Mouse (Mus musculus): Measurements from ENCODE around the gene Ip6k2.

Ip6k2 gene

DNA sequence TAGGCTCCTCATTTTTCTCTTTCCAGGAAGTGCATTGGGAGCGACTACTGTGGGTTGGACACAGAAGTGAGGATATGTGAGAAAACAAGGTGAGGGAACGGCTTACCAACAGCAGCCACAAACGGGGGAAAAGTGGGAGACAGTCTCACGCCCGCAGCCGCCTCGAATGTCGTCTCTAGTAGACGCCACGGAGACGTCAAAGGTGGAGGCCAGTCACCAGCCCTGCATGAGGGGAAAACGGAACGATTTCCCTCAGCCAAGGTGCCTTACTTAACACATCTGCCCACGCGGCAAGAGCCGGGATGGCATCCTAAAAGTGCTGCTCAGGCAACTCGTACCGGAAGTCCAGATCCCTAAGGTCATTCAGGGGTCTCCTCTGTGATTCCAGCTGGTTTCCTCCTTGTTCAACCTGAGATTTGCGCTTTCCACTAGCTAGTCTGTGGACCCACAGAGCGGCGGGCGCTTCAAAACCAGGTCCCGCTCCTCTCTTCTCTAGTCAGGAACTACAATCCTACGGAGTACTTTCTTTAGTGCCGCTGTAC lies 40.6 kb downstream of the Ip6k2 start:
- DNase-seq: no peak

DNA sequence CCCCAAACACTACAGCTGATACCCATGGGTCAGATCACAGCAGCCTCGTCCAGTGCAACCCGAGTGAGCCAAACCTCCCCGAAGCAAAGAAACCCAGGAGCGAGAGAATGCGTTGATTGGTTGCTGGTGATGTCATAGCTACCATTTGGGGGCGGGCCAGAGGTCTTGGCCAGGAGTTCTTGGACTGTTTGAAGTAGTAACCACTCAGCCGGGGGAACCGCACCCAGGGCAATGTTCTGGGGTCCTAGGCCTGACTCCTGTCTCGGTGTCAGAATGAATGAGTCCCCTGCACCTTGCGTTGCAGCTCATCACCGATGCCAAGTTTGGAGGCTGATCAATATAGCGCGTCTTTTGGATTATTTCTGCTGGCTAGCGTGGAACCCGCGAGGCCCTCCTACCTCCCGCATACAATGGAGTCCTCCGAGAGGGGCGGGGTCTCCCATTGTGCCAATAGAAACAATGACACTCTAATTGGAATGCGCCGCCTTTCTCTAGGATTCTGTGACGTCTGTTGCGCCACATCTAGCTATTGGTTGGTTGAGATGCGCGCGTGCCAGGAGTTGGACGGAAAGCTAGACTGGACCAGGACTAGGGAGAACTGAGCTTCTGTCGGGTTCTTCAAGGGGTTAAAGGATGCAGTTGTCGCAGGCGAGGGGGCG lies 41.3 kb downstream of the Ip6k2 start:
- DNase-seq: no peak

DNA sequence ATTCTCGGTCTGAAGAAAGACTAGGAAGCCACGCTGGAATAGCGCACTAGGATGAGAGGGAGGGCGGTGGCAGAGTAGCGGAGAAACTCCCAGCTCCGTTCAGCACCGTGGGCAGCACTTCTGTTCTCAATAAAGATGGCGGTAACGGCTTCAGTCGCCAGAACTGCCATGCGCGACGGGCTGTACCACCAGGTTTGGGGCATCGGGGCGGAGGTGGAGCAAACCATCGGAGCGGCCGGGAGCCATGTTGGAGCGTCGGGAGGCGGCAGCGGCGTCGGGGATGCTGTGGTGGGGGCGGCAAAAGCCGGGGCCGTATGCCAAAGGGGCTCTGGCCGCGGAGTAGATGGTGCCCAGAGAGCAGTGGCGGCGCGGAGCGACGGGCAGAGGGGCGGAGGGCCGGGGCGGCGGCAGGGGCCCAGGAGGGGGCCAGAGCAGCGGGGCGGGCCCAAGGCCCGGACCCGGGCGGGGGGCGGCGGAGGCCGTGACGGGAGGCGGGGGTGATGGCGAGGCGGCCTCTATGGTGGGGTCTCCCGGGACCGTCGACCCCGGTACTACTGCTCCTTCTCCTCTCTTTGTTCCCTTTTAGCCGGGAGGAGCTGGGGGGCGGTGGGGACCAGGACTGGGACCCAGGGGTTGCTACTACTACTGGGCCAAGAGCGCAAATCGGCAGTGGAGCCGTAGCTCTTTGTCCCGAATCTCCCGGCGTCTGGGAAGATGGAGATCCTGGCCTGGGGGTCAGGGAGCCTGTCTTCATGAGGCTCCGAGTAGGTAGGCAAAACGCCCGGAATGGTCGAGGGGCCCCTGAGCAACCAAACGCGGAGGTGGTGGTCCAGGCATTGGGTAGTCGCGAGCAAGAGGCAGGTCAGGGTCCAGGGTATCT lies 42.5 kb downstream of the Ip6k2 start, which contains the start of gene Celsr3:
Gene Celsr3 (plus strand): TSS at position 501 of the 880 bp plus-strand sequence.
- no peak for DNase-seq

DNA sequence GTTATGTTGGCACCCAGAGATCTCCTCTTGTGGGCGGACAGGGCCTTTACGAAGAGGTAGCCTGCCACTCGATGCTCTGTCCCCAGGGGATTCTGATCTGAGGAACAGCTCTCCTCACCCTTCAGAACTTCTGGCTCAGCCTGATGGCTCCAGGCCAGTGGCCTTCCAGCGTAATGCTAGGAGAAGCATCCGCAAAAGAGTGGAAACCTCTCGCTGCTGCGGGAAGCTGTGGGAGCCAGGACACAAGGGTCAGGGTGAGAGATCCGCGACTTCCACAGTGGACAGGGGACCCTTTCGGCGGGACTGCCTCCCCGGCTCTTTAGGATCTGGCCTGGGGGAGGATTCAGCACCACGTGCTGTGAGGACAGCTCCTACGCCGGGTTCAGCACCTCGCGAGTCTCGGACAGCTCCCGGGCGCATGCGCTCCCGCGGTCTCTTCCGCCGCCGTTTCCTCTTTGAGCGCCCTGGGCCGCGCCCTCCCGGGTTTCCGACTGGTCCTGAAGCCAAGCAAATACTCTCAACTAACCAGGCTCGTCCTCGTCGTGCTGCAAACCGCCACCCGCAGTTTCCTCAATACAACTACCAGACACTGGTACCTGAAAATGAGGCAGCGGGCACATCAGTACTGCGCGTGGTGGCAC lies 43.2 kb downstream of the Ip6k2 start:
- DNase-seq: peak; percentile 39

DNA sequence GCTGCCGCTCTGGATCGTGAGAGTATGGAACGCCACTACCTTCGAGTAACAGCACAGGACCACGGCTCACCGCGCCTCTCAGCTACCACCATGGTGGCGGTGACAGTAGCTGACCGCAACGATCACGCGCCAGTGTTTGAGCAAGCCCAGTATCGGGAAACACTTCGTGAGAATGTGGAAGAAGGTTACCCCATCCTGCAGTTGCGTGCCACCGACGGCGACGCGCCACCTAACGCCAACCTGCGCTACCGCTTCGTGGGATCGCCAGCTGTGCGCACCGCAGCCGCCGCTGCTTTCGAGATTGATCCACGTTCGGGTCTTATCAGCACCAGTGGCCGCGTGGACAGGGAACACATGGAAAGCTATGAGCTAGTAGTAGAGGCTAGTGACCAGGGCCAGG lies 43.9 kb downstream of the Ip6k2 start:
- DNase-seq: no peak

DNA sequence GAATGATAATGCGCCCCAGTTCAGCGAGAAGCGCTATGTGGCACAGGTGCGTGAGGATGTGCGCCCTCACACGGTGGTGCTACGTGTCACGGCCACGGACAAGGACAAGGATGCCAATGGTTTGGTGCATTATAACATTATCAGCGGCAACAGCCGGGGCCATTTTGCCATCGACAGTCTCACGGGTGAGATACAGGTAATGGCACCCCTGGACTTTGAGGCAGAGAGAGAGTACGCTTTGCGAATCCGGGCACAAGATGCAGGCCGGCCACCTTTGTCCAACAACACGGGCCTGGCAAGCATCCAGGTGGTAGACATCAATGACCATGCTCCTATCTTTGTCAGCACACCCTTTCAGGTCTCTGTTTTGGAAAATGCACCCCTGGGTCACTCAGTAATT lies 44.3 kb downstream of the Ip6k2 start:
- no peak for DNase-seq

DNA sequence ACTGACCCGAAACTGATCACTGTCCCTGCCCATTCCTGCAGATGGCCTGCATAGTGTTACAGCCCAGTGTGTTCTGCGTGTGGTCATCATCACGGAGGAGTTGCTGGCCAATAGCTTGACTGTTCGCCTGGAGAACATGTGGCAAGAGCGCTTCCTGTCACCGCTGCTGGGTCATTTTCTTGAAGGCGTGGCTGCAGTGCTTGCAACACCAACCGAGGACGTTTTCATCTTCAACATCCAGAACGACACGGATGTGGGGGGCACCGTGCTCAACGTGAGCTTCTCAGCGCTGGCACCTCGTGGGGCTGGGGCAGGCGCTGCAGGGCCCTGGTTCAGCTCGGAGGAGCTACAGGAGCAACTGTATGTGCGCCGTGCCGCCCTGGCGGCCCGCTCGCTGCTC lies 48.0 kb downstream of the Ip6k2 start:
- no peak for DNase-seq

DNA sequence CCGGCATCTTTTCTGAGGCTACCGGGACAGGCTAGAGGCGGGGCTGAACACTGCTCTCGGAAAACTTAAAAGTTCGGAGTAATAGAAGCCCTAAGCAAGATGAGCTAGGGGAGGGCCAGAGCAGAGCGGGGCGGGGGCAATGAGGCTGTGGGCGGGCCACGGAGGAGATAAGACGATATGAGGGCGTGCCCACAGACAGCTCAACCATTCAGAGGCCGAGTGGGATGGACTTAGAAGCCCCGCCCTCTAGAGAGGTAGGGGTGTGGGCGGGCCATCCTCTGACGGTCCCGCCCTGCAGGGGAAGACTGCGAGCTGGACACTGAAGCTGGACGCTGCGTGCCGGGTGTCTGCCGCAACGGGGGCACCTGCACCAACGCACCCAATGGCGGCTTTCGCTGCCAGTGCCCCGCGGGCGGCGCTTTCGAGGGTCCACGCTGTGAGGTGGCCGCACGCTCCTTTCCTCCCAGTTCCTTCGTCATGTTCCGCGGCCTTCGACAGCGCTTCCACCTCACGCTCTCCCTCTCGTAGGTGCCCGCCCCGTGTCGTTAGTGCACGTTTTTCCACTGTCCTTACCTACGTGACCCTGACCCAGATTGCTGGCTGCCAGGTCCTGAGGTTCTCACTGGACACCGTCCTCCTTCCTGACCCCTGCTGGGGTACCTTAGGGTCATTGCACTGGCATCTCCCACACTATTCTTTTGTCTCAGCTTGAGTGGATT lies 49.0 kb downstream of the Ip6k2 start:
- peak; percentile 94 for DNase-seq

DNA sequence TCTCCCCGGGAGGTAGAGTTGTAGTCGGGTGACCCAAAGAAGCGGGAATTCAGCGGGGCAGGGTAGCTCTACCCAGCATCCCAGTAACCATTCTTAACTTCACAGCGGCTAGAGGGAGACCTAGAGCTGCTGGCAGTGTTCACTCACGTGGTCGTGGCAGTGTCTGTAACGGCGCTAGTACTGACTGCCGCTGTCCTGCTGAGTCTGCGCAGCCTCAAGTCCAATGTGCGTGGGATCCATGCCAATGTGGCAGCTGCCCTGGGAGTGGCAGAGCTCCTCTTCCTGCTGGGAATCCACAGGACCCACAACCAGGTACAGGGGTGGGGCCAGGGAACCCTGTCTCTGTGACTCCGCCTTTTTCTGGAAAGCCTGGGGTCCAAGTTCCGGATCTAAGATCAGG lies 59.4 kb downstream of the Ip6k2 start:
- peak; percentile 87 for DNase-seq

DNA sequence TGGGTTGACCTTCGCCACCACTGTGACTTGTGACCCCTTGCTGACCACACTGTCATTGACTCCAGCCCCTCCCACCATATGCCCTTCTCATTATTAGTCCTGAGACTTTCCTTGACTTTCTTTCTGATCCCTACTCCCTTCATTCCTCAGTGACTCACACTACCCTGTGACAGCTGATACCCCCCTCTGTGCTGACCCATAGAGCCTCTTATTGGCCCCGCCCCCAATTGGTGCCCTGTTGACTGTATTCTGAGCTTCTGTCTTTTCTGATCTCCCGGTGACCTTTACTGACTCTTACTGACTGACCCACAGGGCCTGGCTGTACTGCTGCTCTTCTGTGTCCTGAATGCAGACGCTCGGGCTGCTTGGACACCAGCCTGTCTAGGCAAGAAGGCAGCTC lies 61.8 kb downstream of the Ip6k2 start:
- DNase-seq: no peak

DNA sequence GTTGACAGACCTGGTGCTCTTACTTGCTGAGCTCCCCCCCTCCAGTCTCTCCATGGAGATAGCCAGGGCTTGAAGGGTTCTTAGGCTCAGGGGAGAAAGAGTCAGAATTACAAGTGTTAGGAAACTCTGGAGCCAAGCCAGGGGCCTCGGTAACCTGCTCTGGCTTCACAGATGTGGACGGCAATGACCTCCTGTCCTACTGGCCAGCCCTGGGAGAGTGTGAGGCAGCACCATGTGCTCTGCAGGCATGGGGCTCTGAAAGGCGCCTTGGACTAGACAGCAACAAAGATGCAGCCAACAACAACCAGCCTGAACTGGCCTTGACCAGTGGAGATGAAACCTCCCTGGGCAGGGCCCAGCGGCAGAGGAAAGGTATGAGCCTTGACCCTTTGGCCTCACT lies 63.8 kb downstream of the Ip6k2 start:
- peak; percentile 67 for DNase-seq

DNA sequence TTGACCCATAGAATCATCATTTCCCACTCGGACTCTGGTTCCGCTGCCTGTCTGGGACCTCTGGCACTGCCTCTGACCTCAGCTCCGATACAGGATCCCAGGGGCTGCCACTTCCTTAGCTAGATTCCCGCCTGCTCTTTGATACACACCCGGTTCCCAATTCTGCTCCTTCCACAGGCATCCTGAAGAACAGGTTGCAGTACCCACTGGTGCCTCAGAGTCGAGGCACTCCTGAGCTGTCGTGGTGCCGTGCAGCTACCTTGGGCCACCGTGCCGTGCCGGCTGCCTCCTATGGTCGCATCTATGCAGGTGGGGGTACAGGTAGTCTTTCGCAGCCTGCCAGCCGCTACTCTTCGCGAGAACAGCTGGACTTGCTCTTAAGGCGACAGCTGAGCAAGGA lies 64.8 kb downstream of the Ip6k2 start:
- DNase-seq: no peak

DNA sequence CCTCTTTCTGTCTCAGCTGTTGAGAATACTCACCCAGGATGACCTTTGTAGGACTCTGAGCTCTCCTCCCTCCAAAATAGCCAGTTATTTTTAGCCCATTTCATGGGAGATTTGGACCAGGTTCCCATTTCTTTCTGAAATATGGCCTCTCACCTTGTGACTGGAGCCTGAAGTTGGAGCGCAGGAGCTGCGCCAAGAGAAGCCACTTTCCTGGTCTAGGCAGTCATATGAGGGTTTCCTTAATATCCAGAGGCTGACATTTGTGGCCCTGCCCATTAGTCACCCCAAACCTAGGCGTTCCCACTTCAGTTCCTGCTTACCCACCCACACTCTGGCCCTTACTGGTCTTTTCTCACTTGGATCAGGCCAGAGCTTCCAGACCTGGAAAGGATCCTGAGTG lies 69.4 kb downstream of the Ip6k2 start, which contains the start of gene Slc26a6:
Gene Slc26a6 (plus strand): TSS at position 308 of the 400 bp plus-strand sequence.
- no peak for DNase-seq

DNA sequence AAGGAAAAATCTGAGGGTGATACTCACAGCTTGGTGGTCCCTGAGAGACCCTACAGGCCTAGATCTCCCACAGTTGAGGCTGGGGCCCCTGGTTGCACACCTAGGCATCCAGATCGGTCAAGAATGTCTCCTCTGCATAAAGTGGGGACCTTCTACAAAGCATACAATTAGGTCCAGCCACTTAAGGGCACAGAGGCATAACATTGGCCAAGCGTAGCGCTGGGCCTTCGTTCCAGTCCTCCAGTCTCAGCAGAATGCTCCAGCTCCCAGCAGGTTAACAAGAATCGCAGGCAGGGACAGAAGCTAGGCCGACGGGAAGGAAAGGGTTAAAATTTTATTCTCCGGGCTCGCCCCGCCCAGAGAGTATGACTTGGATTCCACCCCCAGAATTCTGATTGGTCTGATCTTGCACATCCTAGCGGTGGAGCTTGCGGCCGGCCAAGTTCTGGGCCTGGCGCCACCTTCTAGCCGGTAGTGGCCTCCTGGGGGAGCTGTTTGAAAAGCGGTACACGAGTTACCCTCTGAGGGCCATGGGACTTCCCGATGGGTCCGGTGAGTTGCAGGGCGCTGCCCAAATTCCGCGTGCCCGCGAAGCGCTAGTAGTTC lies 70.1 kb downstream of the Ip6k2 start:
- DNase-seq: peak; percentile 95

DNA sequence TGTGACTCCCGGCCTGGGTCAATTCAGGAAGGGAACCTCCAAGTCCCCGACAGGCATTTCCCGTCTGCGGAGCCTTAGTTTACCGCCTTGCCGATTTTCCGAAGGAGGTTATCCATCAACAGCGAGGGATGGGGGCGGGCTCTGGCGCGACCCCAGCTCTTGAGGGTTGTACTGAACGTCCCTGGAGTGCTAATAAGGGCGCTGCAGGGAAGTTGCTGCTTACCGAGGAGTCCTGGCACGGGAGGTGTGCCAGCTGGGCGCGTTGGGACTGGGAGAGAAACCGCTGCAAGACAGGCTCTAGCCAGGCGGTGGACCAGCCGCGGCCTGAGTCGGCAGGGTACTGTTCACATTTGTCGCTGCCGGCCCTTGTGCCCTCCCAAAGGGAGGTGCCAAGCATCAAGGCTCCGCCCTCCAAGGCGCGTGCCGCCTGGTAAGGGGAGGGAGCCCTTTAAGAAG lies 70.7 kb downstream of the Ip6k2 start:
- DNase-seq: peak; percentile 90

DNA sequence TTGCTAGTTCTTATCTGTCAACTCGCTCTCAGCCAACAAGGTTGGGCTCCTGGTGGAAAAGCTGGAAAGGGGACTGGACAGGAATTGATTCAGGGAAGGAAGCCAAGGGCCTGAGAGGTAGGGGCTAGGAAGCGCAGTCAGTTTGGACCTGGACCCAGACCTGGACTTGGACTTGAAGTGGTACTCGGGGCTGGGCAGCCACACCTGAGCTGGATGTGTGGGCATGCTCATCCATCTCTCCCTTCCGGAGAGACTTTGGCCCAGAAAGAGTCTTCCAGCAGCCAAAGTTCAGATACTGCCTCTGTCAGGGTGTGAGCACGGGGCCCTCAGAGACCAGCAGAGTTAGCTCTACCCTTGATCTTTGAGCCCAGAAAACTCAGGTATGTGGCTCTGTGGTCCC lies 71.7 kb downstream of the Ip6k2 start:
- peak; percentile 78 for DNase-seq

Measured in kidney, adult 11 months (tissue).